ENCODE assay signal across 8 mouse cellular contexts in genomic region chr11:98774582-98775347, GRCm38 (mm10). TPM values are rescaled to one million over a fixed set of nuclear protein-coding genes. Genes with fewer than 3 reads are reported as not detected.
A peak's percentile ranks its signal among the peaks of the same experiment; 100 is the strongest.
DNase-seq lines count a peak whose midpoint lies in the region; ATAC-seq and TF ChIP-seq lines count a peak whose summit lies in the region.

Gene Nr1d1, minus strand, starts transcription at chr11:98775333.

- peak within 1 kb of the TSS; percentile 38; the same call in 1 of the 2 replicates for H3K9ac ChIP-seq in embryonic facial prominence, embryonic 12.5 days
- peak within 1 kb of the TSS; percentile 64 for H3K9ac ChIP-seq in heart, embryonic 15.5 days

- H3K4me2 ChIP-seq in embryonic facial prominence, embryonic 12.5 days (replicated peaks): peak within 1 kb of the TSS; percentile 56
- H3K4me2 ChIP-seq in heart, embryonic 15.5 days: peak within 1 kb of the TSS; percentile 76

- H3K27me3 ChIP-seq in spleen, adult 2 months (ENCODE audit: control insufficient read depth, insufficient read depth, low read length): no peaks in the 10 kb centered on the region
- no peaks in the 10 kb centered on the region for H3K27me3 ChIP-seq in embryonic facial prominence, embryonic 12.5 days
- no peaks in the 10 kb centered on the region for H3K27me3 ChIP-seq in heart, embryonic 15.5 days

- peak within 1 kb of the TSS; percentile 46 for H3K4me3 ChIP-seq in spleen, adult 2 months (ENCODE audit: extremely low read depth, insufficient read depth, insufficient read length)
- H3K4me3 ChIP-seq in embryonic facial prominence, embryonic 12.5 days: peak within 1 kb of the TSS; percentile 31
- H3K4me3 ChIP-seq in heart, embryonic 15.5 days: peak within 1 kb of the TSS; percentile 55
- peak within 1 kb of the TSS; percentile 60 for H3K4me3 ChIP-seq in olfactory bulb, adult 2 months (ENCODE audit: insufficient read depth, low read depth, low read length)

- no peaks in the 10 kb centered on the region for H3K9me3 ChIP-seq in embryonic facial prominence, embryonic 12.5 days
- H3K9me3 ChIP-seq in heart, embryonic 15.5 days (replicated peaks): no peaks in the 10 kb centered on the region

- no peak for DNase-seq in spleen, adult 2 months (ENCODE audit: low read depth in 1 of 2, low spot score in 2 of 2)
- DNase-seq in spleen, postnatal 10 days (ENCODE audit: low spot score in 2 of 2): no peak
- DNase-seq in left cerebral cortex, postnatal 36 days (ENCODE audit: low spot score in 2 of 2): no peak
- DNase-seq in testis, postnatal 14 days (ENCODE audit: low spot score): no peak
- DNase-seq in thymus, postnatal 4 days: no peak

- H3K4me1 ChIP-seq in spleen, adult 2 months (ENCODE audit: control insufficient read depth, insufficient read depth, insufficient read length): peaks cover 33% of the 10 kb centered on the region
- H3K4me1 ChIP-seq in embryonic facial prominence, embryonic 12.5 days: peaks cover 45% of the 10 kb centered on the region
- H3K4me1 ChIP-seq in heart, embryonic 15.5 days (replicated peaks): peaks cover 74% of the 10 kb centered on the region
- peaks cover 40% of the 10 kb centered on the region for H3K4me1 ChIP-seq in olfactory bulb, adult 2 months (ENCODE audit: control insufficient read depth, insufficient read depth, low read length)

- WGBS in spleen, adult 2 months: 2% methylated on average over 22 of the region's 22 CpGs
- 1% methylated on average over 22 of the region's 22 CpGs for WGBS in embryonic facial prominence, embryonic 12.5 days
- WGBS in heart, embryonic 15.5 days: 1% methylated on average over 22 of the region's 22 CpGs
- WGBS in olfactory bulb, adult 2 months: under 1% methylated on average over 22 of the region's 22 CpGs

- ATAC-seq in embryonic facial prominence, embryonic 12.5 days (ENCODE audit: insufficient number of reproducible peaks, insufficient read depth, low FRiP score, low TSS enrichment): no peak
- ATAC-seq in heart, embryonic 15.5 days (replicated peaks; ENCODE audit: insufficient number of reproducible peaks, insufficient read depth, low FRiP score, low read depth): no peak

- intact Hi-C loops in left cerebral cortex, postnatal 36 days (cut with DNase I): loop anchor here (1.0 kb wide), 1 partner anchor 9 kb away; no protein-coding TSS in a partner anchor

- H3K27ac ChIP-seq in spleen, adult 2 months (ENCODE audit: insufficient read depth, low read length): peak within 1 kb of the TSS; percentile 60
- H3K27ac ChIP-seq in embryonic facial prominence, embryonic 12.5 days: peak within 1 kb of the TSS; percentile 87
- peak within 1 kb of the TSS; percentile 93 for H3K27ac ChIP-seq in heart, embryonic 15.5 days
- H3K27ac ChIP-seq in olfactory bulb, adult 2 months (ENCODE audit: insufficient read depth, low read depth, low read length): peak within 1 kb of the TSS; percentile 93

- no peaks in the 10 kb centered on the region for H3K36me3 ChIP-seq in spleen, adult 2 months (ENCODE audit: control insufficient read depth, insufficient read depth, low read length)
- H3K36me3 ChIP-seq in embryonic facial prominence, embryonic 12.5 days: peaks cover 5% of the 10 kb centered on the region; the same call in 1 of the 2 replicates
- peaks cover 15% of the 10 kb centered on the region for H3K36me3 ChIP-seq in heart, embryonic 15.5 days

- TF ChIP-seq CTCF in spleen, adult 2 months (IDR thresholded peaks at IDR 0.05; ENCODE audit: extremely low read depth, insufficient read depth, insufficient read length, insufficient replicate concordance): no peak
- no peak for TF ChIP-seq CTCF in olfactory bulb, adult 2 months (IDR thresholded peaks at IDR 0.05; ENCODE audit: insufficient read depth, low read depth, low read length)

- no peak; the same call in 1 of the 2 replicates for TF ChIP-seq POLR2A in spleen, adult 2 months (IDR thresholded peaks at IDR 0.05; ENCODE audit: low read depth, low read length)
- peak; percentile 62; the same call in 1 of the 2 replicates for TF ChIP-seq POLR2A in olfactory bulb, adult 2 months (IDR thresholded peaks at IDR 0.05; ENCODE audit: insufficient read depth, low read depth, low read length)

RNA-seq across cellular contexts. Expression of gene Nr1d1, which starts in this region (rescaled TPM):
- 27.7 and 29.0 TPM in 2 replicates for polyA plus RNA-seq in spleen, adult 2 months (2012; rRNA removed)
- polyA plus RNA-seq in embryonic facial prominence, embryonic 12.5 days (2016; fragmentation: Nextera tagmentation; extraction: Ambion mirVana): 1.6 and 1.7 TPM in 2 replicates
- 7.0 and 7.5 TPM in 2 replicates for polyA plus RNA-seq in heart, embryonic 15.5 days (2015; fragmentation: Nextera tagmentation; extraction: Ambion mirVana)
- total RNA-seq in left cerebral cortex, postnatal 36 days (2021): 100 to 1,000 TPM; 117 to 141 TPM
- not detected in 2 replicates for polyA plus RNA-seq in olfactory bulb, adult 2 months (2012; ENCODE audit: insufficient read depth, insufficient read length, low replicate concordance, missing spikeins)
